Mouse (Mus musculus) G1E (cell line): Measurements from ENCODE around the gene Ckmt2.

Experiments
- CTCF ChIP-seq: IDR thresholded peaks from 2 replicates; pipeline ENCODE4 v1.5.1; 2012; ENCODE audit warnings: low read depth, low read length, inconsistent platforms, mixed read lengths
- GATA1 ChIP-seq: IDR thresholded peaks from 2 replicates; pipeline ENCODE4 v1.6.1; 2012; ENCODE audit warnings: borderline replicate concordance, low read length, inconsistent platforms, mixed read lengths
- GATA2 ChIP-seq: IDR thresholded peaks from 2 replicates; pipeline ENCODE4 v1.6.1; 2012; ENCODE audit warnings: low read depth, low read length, inconsistent platforms, borderline replicate concordance
- POLR2AphosphoS5 ChIP-seq: IDR thresholded peaks from 2 replicates; pipeline ENCODE4 v1.6.1; 2012; ENCODE audit warnings: low read depth, low read length, inconsistent platforms; ENCODE audit not compliant: insufficient replicate concordance
- TAL1 ChIP-seq: conservative IDR thresholded peaks from 2 replicates; pipeline ENCODE4 v1.6.1; 2012; ENCODE audit warnings: low read depth, low read length, inconsistent platforms, mixed read lengths

DNA sequence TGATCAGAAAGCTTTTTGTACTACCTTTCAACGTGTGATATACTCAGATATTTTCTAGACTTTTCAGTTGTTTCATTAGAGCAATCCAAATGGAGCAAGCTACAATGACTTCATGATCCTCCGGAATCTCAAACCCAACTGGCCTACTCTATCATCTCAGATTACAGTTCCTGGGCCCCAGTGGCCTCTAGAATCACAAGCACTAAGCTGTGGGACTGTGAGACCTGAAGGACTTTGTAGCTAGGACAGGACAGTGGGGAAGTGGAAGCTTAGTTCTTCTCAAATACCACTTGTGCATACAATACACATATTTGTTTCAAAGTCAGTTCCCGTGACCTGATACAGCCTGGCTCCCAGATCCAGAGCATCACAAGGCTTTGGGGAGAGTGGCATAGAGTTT lies 1.3 kb upstream of the Ckmt2 start:
- TF ChIP-seq CTCF (no peak), GATA2 (no peak), POLR2AphosphoS5 (no peak), TAL1 (no peak), GATA1 (no peak)
